Mouse (Mus musculus): ENCODE measurements around the gene Myo18a. TPM values are rescaled to one million over a fixed set of nuclear protein-coding genes. Genes with fewer than 3 reads are reported as not detected.

Myo18a gene
- polyA plus RNA-seq, 2 experiments from 2014 or later = 21.4 to 28.9 TPM

- ATAC-seq = no peak
Measured at GRCm38 (mm10) chr11:77837856-77838255, 74.8 kb downstream of the Myo18a start.

DNA sequence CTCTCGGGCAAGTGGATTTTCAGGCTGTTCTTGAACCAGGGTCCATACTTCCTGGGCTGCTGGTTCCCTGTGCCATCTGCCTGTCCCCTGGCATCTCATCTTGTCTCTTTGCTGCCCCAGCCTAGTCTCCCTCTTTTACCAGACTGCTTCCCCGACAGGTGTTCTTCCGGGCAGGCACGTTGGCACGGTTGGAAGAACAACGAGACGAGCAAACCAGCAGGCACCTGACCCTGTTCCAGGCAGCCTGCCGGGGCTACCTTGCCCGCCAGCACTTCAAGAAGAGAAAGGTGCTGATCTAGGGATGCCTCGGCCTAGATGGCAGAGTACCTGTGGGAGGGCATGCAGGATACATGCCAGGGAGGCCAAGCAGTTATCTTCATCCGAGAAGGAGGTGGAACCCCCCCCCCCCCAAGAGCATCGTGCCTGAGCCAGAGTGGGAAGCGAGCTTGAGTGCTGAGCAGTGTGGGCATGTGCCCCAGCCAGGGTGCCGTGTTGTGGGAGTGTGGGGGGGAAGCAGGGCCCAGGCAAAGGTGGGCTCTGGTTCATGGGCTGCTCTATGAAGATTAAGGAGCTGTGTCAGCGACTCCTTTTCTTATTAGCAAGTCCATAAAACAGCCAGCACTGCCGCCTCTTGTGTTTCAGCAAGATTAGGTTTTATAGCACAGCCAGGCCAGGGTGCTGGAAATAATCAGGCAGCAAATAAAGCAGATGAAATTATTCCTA lies 77.6 kb downstream of the Myo18a start:
- no peak for ATAC-seq

DNA sequence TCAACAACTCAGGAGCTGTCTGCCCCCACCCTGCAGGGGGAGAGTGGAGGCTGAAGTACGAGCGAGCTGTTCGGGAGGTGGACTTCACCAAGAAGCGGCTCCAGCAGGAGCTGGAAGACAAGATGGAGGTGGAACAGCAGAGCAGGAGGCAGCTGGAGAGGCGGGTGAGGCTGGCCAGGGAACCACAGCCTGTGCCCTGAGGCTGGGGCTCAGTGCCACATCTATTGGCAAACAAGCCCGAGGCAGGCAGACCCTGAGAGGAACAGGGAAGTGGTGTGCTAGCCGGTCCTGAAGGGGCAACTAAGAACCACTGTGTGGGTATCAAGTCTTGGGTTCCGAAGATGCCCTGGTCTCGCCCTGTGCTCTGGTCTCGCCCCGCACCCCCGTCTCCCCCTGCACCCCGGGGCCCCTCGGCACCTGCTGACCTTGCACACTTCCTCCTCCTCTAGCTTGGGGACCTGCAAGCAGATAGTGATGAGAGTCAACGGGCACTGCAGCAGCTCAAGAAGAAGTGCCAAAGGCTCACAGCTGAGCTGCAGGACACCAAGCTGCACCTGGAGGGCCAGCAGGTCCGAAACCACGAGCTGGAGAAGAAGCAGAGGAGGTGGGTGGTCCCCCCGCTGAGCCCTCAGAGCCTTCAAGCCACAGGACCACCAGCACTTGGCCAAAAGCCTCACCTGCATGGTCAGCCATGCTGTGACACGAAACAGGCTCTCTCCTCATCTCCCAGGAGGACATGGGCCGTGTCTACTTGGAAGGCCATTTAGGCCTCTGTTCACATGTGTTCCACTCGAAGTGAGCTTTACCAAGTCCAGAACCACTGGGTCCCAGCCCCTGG lies 80.2 kb downstream of the Myo18a start:
- no peak for ATAC-seq

GRCm38 (mm10) chr11:77843906-77844200 lies 80.8 kb downstream of the Myo18a start:
- ATAC-seq = no peak

DNA sequence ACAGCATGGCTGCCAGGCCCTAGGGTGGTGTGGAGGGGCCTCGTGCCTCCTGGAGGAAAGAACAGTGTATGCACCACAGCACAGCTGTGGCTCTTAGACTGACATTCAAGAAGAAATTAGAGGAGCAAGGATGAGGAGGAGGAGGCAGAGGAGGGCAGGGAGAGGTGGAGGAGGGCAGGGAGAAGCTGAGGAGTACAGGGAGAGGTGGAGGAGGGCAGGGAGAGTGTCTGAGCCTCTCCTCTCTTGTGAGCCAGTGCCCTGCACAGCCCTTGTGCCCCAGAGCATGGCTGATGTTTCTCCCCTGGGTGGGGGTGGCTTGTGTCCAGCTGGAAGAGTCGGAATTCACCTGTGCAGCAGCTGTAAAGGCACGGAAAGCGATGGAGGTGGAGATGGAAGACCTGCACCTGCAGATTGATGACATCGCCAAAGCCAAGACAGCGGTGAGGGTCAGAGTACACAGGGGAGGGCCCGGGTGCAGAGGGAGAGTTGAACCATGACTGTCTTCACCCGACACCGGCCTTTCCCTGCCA lies 84.6 kb downstream of the Myo18a start:
- ATAC-seq = no peak

- no peak for ATAC-seq
Measured at GRCm38 (mm10) chr11:77848131-77848530, 85.1 kb downstream of the Myo18a start.

GRCm38 (mm10) chr11:77849151-77849550 lies 86.1 kb downstream of the Myo18a start:
- ATAC-seq = no peak

GRCm38 (mm10) chr11:77850401-77851244 lies 87.6 kb downstream of the Myo18a start:
- ATAC-seq = no peak

GRCm38 (mm10) chr11:77851483-77852010 lies 88.5 kb downstream of the Myo18a start:
- ATAC-seq = no peak

DNA sequence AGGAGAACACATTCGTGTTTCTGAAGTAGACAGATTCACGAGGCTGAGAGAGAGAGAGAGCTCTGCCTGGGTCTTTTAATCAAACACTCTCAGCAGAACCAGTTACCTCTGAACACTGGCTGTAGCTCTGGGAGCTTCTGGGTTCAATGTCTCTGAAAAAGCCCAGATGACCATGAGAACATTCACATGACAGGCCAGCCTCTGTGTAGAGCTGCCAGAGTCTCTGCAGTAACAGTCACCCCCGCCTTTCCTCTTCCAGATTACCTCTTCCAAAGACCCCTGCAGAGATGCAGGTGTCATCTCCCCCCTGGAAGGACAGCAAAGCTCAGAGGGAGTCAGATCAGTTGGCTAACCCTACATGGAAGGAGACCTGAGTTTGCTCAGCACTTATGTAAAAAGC lies 89.1 kb downstream of the Myo18a start:
- no peak for ATAC-seq

DNA sequence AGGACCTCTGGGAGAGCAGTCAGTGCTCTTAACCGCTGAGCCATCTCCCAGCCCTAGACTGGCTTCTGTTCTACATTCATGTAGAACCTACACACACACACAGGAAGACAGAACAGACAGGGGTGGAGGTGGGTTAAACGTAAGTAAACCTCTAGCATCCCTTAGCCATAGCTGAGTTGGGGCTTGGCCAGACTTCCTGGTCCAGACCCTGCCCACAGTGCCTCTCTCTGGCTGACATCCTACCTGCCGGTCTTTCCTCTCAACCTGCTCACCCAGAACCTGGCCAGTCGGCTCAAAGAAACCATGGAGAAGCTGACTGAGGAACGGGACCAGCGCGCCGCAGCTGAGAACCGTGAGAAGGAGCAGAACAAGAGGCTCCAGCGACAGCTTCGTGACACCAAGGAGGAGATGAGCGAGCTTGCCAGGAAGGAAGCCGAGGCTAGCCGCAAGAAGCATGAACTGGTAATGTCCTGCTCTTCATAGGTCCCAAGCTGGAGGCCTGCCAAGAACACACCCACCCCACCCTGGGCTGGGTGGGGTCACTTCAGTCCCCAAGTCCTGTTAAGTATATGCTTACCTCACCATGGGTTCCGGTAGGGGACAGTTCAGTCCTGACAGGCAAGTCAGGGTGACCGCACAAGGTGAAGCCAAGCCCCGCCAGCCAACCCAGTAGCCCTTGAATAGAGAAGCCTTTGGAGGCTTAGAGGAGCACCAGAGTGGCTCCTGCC lies 90.1 kb downstream of the Myo18a start:
- no peak for ATAC-seq

DNA sequence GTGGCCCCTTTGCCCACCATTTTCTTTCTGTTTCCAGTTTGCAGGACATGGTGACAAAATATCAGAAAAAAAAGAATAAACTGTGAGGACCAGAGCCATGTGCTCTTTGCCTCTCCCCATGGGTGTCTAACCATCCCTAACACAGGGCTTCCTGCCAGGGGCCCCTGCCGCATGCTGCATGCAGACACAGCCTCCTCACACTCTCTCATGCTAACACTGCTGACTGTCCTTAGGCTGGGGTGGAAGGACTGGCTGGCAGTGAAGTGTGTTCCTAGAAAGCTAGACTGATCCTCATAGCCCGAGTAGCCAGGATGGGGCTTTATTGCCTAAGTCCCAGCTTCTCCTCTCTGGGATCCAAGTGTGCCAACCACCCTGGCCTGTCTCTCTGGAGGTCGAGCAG lies 91.6 kb downstream of the Myo18a start:
- ATAC-seq = no peak

DNA sequence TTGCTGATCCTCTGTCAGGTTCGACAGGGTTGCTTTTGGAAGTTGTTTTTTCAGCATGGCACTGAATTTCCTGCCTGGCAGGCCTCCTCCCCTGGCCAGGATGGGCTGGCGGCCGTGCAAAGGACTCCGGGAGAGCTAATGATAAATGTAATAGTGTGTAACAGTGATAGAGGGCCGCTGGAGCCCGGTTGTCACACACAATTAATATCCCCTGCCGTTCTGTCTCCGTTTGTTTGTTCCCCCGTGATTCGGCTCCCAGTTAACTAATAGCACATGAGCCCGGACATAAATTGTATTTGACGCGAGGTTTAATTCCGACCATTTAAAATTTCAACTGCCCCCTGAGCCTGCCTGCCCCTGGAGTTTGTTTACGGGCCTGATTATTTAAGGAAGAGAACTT lies 92.3 kb downstream of the Myo18a start:
- ATAC-seq = no peak

DNA sequence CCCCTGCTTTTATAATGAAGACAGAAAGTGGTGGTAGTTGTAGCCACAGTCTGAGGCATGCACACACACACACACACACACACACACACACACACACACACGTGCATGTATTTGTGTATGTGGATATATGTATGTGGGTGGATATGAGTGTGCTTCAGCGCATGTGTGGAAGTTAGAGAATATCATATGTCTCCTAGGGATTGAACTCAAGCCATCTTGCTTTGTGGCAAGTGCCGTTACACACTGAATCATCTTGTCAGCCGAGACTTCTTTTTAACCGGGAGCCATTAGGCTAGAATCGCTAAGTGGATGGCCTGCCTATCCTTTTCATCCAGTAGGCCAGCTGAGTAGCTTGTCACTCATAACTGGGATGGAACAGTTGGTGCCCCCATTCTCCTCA lies 94.0 kb downstream of the Myo18a start:
- no peak for ATAC-seq

- no peak for ATAC-seq
Measured at GRCm38 (mm10) chr11:77858589-77858988, 95.5 kb downstream of the Myo18a start.

DNA sequence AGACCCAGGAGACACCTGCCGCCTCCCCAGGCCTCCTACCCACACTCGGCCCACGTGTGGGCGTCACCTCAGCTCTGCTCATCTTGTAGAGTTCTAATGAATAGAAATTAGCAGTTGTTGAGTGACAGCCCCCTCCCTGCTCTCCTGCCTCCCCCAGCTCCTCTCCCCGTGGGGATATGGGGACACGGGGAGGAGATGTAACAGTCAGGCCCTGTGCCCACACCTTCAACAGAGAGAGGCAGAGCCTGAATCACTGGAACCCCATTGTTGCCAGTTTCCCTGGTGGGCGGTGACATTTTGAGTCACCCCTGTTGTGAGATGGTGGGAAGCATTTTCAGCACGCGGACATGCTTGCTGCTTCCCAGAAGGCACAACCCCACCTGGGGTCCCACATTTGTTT lies 97.9 kb downstream of the Myo18a start:
- ATAC-seq = no peak

DNA sequence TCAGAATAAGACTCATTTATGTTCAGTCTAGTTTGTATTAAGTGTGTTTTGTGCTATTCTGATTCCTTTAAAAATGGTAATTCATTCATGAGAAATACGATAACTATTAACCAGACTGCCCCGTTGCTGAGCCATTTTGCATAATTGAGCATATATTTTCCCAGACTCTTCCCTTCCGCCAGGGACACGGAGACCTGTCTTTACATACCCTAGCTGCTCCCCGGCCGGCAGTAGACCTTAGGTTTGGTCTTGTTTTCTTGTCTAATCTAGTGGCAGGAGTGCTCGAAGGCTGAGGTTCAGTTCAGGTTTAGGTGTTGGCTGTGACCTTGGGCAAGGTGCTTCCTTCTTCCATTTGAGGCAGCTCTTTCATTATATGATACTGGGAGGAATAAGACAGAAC lies 99.8 kb downstream of the Myo18a start:
- no peak for ATAC-seq

GRCm38 (mm10) chr11:77864771-77865170 lies 101.7 kb downstream of the Myo18a start:
- ATAC-seq = no peak

DNA sequence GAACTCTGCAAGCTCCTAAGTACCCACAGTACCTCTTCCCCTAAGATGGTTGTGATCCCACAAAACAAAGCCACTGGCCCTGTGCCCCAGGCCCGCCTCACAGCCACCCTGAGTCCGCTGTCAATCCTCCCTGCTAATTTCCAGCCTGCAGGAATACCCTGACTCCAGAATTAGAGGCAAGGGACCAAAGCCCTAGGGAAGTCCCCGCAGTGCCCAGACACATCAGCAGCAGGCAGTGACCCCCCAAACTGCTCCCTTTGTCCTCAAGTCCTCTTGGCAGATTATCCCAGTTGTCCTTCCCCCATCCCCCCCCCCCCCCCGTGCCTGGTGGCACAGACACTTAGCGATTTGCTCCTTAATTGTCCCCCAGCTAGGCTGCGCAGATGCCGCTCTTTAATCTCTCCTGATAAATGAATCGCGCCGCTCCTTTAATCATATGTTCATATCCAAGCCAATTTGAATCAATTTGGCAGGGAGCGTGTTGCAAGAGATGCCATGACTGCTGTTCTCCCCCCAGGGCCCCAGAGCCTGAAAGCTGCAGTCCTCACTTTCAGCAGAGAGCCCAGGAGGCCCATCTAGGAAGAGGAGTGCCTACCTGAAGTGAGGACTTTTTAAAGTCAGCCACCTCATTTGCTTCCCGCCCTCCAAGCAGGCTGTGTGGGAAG lies 104.5 kb downstream of the Myo18a start:
- ATAC-seq = no peak

GRCm38 (mm10) chr11:77871436-77871835 lies 108.4 kb downstream of the Myo18a start:
- no peak for ATAC-seq

- ATAC-seq = no peak
Measured at GRCm38 (mm10) chr11:77872236-77872635, 109.2 kb downstream of the Myo18a start.

DNA sequence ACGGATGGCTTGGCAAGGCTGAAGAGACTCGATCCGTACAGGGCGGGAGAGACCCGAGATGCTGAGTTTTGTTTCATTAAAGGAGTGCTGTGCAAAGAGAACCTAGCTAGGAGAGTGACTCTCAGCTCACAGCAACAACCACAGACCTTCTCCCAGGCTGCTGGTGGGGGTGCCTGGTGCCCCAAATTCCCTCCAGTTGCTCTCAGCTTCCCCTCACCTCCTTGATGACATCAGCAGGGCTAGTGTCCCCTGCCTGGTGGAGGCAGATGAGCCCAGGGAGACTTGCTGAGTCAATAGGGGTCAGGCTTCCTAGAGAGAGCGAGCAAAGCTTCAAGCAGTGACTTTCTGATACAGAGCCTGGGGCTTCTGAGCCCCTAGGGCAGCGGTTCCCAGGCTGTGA lies 109.6 kb downstream of the Myo18a start:
- no peak for ATAC-seq
